Mouse (Mus musculus): ENCODE results near the gene Cntnap5b.
"Not testable (repeated sequence)": the region's sequence is repeated elsewhere in the genome, so short reads cannot be mapped to it uniquely, and the experiment has no call there.

The Cntnap5b gene

DNA sequence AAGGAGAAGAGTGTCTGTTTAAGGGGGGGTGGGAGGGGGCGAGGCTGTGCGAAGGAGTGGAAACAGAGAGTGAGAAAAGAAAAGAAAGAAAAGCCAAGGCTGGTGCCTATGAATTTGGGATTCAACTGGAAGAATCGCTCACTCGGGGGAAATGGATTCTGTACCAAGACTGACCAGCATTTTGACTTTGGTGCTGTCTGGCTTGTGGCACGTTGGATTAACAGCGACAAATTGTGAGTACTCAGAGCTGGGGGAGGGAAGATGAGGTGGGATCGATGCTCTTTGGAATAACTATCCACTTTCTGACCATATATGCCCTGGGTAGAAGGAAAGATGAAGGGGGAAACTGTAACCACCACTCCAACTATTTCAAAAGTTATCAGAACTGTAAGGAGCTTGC is at the start of gene Cntnap5b:
Cntnap5b (plus strand) TSS at position 152 of the 400 bp plus-strand sequence.
- no peak for DNase-seq (ENCODE audit: low read depth, low spot score)

DNA sequence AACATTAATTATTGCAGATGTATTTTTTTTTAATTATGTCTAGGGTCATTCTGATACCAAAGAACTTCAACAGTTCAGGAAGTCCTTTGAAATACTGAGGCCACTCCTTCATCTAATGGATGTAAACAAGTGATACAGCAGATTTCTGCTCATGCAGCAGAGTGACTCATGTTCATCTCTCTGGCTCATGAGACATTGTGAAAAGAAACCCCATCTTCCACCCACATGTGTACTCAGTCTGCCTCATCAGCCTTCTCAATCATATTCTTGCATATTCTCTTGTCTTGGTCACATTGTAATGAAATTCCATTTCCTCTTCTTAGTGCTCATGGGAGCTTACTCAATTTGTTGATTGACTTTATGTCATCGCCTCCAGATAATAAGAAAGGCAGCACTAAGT is 12.6 kb upstream of the Cntnap5b start:
- no peak for DNase-seq (ENCODE audit: low read depth, low spot score)

DNA sequence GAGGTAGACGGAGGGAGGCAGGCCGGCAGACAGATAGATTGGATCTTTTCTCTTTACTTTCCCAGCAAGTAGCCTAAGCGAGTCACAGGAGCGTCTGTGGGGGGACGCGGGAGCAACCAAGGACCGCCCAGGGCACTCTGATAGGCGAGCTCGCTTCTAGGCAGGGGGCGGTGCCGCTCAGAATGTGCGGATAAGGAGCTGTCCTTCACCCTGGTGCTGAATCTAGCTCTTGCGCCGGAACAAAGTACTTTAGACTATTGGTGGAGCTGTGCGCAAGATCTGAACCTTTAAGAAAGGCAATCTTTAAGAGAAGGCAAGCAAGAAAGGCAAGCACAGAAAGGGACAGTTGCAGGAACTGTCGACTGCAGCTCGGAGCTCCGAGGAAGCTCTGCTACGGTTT is 382 bp upstream of the Cntnap5b start:
- DNase-seq (ENCODE audit: low read depth, low spot score) = peak; percentile 84

DNA sequence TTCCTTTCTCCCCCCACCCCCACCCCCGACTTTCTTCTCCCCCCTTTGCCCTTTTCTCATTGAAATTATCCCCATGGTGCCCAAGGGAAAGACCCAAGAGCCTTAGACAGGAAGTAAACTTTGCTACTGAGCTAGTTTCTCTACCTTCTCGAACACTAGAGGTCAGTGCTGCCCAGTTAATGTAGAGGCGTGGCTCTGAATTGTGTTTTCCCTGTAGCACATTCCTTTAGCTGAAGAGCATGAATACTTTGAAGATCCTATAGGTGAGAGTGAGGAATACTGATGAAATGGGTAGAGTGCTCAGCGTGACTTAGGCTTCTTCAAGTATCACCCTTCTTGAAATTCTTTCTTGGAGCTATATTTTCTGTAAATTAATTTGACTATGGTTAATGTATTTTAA is 1.6 kb downstream of the Cntnap5b start:
- peak; percentile 36 for DNase-seq (ENCODE audit: low read depth, low spot score)

DNA sequence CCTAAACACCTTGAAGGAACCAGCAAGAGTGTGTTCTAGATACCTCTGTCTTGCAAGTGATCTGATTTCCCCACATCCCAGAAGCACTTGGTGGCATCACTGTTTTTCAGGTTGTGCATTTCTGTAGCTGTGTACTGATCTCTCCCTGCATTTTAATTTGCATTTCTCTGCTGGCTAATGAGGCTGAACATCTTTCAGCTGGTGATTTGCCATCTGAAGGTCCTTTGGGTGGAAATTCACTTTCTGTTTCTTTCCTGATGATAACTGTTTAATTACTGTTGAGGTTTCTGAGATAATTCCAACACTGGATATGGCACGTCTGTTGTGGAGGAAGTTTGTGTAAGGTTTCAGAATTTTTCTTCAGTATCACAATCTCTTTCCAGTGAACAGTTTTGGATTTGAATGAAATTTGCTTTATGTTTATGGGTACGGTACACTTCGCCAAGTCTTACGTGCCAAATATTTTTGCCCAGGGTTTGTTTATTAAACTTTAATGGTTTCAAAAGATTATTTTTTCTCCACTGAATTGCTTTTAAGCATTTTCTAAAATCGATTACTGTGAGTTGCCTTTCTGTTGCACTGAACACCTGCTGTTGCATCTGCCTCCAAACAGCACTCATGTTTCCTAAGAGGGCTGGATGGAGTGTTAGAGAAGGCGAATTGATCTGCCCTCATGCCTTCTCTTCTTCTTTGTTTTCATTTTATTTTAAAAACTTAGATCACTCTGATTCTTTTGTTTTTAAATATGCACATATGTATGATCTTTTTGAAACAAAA is 41.0 kb downstream of the Cntnap5b start:
- DNase-seq (ENCODE audit: low read depth, low spot score) = no peak

DNA sequence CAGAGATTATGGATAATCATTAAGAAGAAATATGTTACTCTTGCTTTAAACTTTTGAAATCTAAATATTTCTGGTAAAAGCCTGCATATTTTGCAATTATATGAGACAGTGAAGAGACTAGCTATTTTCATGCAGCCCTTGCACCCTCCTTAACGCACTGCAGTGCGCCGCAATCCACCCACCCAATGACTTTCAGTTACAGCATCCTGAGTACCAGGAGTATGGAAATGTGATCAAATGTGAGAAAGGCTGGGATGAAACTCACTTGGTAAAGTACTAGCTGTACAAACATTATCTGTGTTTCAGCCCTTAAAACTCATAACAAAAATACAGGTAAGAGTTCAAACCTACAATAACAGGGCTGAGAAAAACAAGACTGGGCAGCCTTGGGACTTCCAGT is 99.8 kb downstream of the Cntnap5b start:
- no peak for DNase-seq (ENCODE audit: low read depth, low spot score)

DNA sequence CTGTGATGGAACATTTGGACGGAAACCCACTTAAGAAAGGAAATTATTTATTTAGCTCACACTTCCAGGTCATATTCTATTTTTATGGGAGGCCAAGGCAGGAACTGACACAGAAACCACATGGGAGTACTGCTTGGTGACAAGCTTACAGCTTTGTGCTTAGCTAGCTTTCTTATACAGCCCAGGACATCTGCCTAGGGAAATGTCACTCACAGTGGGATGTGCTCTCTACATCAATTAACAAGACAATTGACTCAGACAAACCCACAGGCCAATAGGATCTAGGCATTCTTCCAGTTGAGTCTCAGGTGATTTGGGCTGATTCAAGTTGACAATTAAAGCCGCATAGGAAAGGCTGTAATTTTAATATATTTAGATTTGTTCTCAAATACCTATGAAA is 135.2 kb downstream of the Cntnap5b start:
- no peak for DNase-seq (ENCODE audit: low read depth, low spot score)

DNA sequence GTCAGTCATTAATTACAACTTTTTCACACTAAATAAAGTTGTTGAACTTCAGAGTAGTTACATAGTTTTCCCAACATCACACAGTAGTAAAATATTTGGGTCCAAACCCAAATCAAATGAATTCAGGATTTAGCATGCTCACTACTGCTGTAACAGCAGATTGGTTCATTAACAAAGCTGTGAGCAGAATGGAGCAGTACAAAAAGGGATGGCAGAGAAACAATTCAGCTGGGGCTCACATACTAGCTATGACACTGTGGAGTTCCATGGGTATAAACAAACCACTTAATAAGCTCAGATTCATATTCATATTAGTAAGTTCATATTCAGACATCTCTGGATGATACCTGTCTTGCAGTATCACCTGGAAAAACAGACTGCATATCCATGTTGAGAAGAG is 170.9 kb downstream of the Cntnap5b start:
- DNase-seq (ENCODE audit: low read depth, low spot score) = no peak

DNA sequence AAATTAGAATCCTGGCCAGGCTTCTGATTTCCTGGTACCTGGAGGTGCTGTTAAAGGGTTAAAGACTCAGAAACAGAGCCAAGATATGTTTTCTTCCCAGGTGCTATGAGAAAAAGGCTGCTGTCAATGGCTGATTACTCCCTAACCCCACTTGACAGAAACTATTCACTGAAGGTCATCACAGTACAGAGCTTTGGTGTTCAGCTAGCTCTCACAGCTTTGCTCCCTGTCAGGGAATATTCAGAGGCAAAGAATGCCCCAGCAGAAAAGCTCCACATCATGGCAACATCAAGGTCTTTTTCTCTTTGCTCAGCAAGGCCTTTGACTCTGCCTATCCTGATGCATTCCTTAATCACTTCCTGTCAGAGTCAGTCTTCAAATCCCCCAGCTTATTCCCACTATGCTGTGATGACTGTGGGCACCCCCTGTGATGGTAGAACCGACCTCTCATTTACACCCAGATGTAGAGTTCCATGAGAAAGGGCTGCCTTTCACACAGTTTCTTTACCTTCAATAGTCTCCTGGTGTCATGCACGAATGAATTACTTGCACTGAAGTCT is 186.9 kb downstream of the Cntnap5b start:
- no peak for DNase-seq (ENCODE audit: low read depth, low spot score)

DNA sequence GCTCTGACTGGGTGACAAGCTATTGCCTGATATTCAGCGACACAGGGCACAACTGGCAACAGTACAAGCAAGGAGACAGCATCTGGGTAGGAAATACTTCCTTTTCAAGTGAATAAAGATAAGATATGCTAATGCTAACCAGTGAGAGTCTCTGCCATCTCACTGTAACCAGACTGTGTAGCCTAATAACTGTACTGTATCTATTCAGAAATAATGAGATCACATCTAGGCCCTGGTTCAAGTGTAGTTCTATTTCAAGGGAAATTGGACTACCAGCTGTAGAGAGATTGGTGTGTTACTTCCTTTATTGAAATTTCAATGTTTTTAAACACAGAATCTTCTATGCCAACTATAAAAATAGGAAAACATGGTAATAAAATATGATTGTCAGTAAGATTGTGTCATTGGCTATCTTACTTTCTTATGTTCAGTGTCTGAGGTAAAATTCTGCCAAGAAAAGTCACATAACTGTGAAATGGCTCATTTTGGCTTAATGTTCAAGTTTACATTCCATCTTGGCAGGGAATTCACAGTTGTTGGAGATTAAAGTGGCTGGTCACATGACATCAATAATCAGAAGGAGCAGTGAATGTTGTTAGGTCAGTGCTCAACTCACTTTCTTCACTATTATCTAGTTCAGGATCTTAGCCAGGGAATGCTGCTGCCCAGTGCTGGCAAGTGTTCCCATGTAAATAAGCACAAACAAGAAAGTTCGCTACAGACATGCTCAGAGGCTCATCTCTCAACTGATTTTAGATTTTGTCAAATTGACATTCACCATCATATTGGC is 194.9 kb downstream of the Cntnap5b start:
- no peak for DNase-seq (ENCODE audit: low read depth, low spot score)

DNA sequence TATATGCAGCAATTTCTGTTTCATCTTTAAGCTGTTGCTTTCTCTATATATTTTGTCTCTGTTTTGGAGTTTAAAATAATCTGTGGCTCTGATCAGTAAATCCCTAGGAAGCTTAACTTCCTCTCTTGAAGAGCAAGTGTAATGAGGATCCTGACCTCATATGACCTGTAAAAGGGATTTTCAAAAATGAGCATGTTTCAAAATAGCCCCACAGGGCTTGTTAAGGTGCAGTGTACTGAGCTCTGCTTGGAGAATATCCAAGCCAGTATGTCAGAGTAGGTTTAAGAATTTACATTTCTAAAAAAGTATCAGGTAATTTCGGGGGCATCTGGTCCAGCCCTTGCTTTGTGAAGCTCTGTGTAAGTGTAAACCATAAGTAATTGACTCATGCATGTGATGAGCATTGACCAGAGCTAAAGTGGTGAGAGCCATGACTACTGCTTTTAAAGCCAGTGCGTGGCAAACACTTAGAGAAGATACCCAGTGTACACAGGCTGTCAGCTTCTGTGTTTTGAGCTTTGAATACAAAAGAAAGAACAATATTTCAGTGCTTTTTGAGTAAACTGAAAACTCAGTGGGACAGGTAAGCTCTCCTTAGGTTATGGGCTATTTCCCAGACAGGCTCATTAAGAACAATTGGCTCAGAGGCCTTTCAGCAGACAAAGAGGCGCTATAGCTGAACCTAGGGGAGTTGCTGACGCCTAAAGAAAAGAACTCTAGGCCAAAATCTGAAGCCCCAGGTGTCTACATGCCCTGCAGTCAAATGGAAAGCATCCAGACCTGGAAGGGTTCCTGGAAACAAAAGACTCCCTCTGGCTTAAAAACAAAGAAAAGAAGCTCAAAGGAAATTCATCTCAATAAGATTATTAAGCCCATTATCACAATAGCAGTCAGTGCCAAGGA is 197.9 kb downstream of the Cntnap5b start:
- DNase-seq (ENCODE audit: low read depth, low spot score) = peak; percentile 28

DNA sequence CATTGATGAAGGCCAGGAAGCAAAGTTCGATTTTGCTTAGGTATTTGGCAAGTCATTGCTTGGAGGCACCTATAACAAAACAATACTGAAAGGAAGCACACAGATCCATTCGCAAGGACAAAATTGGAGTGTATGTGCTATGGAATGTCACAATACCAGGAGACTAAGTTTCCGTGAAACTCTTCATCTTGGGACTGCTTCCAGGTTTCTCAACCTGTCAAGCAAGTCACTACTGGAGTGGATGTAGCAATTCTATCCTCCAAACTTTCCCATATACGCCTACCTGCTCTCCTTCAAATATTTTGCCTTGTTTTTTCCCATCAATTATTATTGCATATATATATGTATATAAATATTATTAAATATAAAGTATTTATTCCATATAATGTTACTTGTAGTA is 228.7 kb downstream of the Cntnap5b start:
- not testable (repeated sequence) for DNase-seq (ENCODE audit: low read depth, low spot score)

DNA sequence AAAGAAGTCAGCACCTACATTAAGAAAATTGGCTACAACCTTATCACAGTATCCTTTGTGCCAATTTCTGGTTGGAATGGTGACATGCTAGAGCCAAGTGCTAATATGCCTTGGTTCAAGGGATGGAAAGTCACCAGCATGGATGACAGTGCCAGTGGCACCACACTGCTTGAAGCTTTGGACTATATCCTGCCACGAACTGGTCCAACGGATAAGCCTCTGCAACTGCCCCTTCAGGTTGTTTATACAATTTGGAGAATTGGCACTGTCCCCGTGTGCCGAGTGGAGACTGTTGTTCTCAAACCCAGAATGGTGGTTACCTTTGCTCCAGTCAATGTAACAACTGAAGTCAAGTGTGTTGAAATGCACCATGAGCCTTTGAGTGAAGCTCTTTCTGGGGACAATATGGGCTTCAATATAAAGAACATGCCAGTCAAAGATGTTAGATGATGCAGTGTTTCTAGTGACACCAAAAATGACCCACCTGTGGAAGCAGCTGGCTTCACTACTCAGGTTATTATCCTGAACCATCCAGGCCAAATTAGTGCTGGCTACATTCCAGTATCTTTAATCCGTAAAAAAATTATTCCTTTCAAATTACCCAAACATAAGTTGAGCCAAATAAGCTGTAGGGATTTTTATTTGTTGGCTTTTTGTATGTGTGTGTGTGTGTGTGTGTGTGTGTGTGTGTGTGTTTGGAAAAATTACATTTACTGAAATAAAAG is 233.6 kb downstream of the Cntnap5b start:
- DNase-seq (ENCODE audit: low read depth, low spot score) = no peak

DNA sequence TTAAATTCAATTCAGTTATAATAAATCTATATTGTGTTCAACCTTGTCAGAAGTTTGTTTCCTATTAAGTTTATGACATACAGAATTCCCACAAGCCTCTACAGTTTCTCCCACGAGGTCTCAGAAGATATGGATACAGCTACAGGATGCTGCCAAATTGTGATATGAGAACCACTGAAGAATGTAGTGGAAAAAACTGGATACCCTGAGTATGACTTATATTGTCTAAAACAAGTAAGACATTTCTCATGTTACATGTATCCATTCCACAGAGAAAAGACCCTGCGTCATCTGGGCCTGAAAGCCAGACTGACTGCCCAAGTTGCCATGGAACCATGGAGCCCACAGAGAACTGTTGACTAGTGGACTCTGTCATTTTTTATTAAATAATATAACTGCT is 269.2 kb downstream of the Cntnap5b start:
- no peak for DNase-seq (ENCODE audit: low read depth, low spot score)

DNA sequence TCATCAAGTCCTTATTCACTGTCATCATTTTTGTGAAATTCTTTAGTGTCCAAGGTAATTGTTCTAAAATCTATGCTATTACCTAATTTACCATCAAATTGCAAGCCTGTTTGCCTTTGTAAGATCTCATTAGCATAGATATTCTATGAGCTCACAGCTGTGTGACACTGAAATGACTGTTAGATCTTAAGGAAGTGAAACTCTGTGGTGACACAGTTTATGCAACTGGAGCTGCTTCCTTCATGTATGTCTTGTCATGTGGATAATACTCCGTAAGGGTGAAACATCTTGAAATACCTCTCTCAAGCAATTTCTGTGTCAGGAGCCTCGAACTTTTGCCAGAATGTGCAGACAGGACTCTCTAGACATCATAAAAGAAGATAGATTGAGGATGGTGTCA is 307.2 kb downstream of the Cntnap5b start:
- no peak for DNase-seq (ENCODE audit: low read depth, low spot score)

DNA sequence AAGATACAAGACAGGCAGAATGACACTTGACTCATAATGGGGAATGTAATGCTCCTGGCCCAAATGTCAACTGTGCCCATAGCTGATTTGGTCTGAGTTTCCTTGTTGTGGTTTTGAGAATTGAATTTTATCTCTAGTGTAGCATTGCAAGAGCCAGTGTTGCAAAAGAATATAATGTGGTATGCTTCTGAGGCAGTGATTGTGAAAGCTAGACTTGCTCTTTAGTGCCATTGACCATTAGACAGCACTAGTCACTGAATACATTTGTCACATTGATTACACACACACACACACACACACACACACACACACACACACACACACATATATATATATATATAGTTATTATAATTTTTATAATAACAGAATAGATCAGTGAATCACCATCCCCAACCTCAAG is 328.0 kb downstream of the Cntnap5b start:
- no peak for DNase-seq (ENCODE audit: low read depth, low spot score)

DNA sequence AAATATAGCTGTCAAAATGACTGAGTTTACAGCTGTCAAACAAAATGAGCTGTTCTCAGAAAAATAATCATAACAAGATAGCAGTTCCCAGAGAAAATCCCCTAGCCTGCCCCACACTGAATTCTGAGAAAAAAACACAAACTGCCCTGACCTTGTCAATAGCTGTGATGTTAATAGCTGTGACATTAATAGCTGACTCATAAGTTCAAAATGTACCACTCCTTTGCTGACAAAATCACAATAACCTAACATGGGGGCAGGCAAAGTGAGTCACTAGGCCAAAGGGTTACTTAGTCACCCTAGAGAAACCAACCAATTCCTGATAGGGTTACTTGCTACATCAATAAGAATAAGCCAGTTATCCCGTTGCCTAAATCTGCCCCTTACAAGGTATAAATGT is 328.5 kb downstream of the Cntnap5b start:
- no peak for DNase-seq (ENCODE audit: low read depth, low spot score)

DNA sequence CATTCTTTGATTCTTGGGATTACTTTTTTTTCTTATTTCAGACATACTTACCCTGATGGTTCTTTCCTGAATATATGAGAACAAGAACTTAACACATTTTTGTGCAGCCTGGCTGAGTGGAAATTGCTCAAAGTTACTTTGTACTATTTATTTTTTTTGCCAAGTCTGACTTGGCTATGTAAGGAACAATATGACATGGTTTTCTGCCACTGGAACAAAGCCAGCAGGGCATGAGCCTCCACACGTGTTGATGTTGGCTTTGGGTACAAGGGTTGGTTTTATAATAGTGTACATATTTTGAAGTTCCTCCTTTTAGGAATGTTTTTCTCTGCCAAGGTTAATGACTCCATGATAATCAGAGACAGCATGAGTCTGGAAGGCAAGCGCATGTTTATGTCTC is 331.8 kb downstream of the Cntnap5b start:
- DNase-seq (ENCODE audit: low read depth, low spot score) = no peak

DNA sequence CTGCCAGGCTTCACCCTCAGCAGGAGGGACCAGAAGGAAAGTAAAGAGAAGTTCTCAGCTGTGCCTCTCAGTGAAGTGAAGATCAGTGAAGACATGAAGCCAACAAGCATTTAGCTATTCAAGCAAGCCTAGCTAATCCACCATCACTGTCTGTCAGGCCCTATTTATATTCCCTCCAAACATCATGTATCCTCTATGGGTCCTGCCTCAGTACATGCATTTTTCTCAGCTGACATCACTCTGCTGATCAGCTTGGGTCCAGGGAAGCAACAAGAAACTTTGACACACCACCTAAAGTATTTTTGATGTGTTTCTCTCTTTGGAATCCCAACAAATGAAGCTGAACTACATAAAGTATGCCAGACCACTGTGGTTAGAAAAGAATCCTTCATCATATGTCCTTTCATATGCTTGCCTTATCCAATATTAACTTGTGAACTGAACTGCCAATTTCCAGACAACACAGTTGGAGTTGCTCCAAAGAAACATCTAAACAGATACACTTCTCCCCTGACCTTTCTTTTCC is 349.9 kb downstream of the Cntnap5b start:
- DNase-seq (ENCODE audit: low read depth, low spot score) = no peak

DNA sequence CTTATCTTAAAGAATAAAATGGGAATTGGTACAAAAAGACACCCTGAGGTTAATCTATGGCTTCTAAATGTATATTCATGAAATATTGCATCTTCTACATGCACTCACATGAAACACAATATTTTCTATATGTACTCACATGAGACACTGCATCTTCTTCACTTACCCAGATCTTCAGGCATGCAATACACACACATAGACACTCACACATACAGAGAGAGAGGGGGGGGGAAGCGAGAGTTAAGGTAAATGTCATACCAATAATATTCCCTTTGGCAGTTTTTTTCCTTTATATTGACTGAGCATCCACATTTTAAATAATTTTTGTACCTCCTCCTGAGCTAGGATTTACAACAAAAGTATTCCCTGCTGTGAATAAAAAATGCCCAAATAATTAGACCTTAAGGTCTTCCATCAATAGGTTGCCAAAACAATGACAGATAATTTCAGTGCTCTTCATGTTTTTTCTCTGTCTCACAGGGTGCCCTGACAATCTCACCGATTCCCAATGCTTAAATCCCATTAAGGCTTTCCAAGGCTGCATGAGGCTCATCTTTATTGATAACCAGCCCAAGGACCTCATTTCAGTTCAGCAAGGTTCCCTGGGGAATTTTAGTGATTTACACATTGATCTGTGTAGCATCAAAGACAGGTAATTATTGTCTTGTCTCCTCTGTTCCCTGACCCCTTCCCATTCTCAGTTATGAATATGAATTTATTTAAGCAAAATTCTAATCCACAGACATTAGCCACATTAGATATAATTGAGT is 391.2 kb downstream of the Cntnap5b start:
- no peak for DNase-seq (ENCODE audit: low read depth, low spot score)
